Mouse (Mus musculus) midbrain, embryonic 16.5 days (tissue): ENCODE data around the gene Glis2. TPM values are rescaled to one million over a fixed set of nuclear protein-coding genes. Genes with fewer than 3 reads are reported as not detected.

Experiments
- ATAC-seq: fragments of 200-750 bp; cut with Nextera tagmentation; 2 replicates; pipeline ENCODE4 v1.8.0; 2017; ENCODE audit warnings: moderate TSS enrichment
- H3K27ac ChIP-seq: fragments of 300-500 bp; sonication (generic); 2 replicates; pipeline ENCODE4 v1.5.1; 2014; ENCODE audit warnings: mild to moderate bottlenecking, low read length, mixed read lengths
- H3K27me3 ChIP-seq: fragments of 300-500 bp; sonication (generic); 2 replicates; pipeline ENCODE4 v1.6.1; 2014; ENCODE audit warnings: low read depth, low read length, mixed read lengths; ENCODE audit not compliant: control insufficient read depth, insufficient read depth
- H3K36me3 ChIP-seq: fragments of 300-500 bp; sonication (generic); 2 replicates; pipeline ENCODE4 v1.6.1; 2014; ENCODE audit warnings: mild to moderate bottlenecking, low read length, moderate library complexity, mixed read lengths; ENCODE audit not compliant: control insufficient read depth, insufficient read depth
- H3K4me1 ChIP-seq: fragments of 300-500 bp; sonication (generic); 2 replicates; pipeline ENCODE4 v1.6.1; 2014; ENCODE audit warnings: mild to moderate bottlenecking, low read length, mixed read lengths; ENCODE audit not compliant: control insufficient read depth, insufficient read depth
- H3K4me2 ChIP-seq: fragments of 300-500 bp; sonication (generic); 2 replicates; pipeline ENCODE4 v1.6.1; 2014; ENCODE audit warnings: mild to moderate bottlenecking, low read length, mixed read lengths
- H3K4me3 ChIP-seq: fragments of 300-500 bp; sonication (generic); 2 replicates; pipeline ENCODE4 v1.5.1; 2014; ENCODE audit warnings: low read depth, mild to moderate bottlenecking, low read length, moderate library complexity, mixed read lengths
- H3K9ac ChIP-seq: fragments of 300-500 bp; sonication (generic); 2 replicates; pipeline ENCODE4 v1.6.1; 2014; ENCODE audit warnings: low read depth, low read length, mixed read lengths
- H3K9me3 ChIP-seq: fragments of 300-500 bp; sonication (generic); replicated peaks from 2 replicates; pipeline ENCODE4 v1.6.1; 2014; ENCODE audit warnings: mild to moderate bottlenecking, low read length, mixed read lengths; ENCODE audit not compliant: control insufficient read depth, poor library complexity, severe bottlenecking
- WGBS: fragments of 180-500 bp; shearing (Covaris S2); extraction: QIAGEN DNeasy Blood & Tissue Kit; methylation state at CpG from one replicate; pipeline ENCODE4 v1.1.7; 2014; 5-methylcytosine and 5-hydroxymethylcytosine counted together
- polyA plus RNA-seq: library from polyadenylated mRNA; unstranded; fragments of >200 nt; fragmentation: Nextera tagmentation; extraction: Ambion mirVana; gene quantifications from 2 replicates; pipeline ENCODE4 v1.2.1, GENCODE M21; 2015

Glis2 gene
- polyA plus RNA-seq, 1 experiment from 2014 or later, result 13.0 TPM

GRCm38 (mm10) chr16:4555555-4555954 lies 39.0 kb upstream of the Glis2 start:
- no peak for ATAC-seq
- no peaks in the 10 kb centered on the region for H3K36me3 ChIP-seq
- no peak overlapping the region for H3K9ac ChIP-seq
- H3K9me3 ChIP-seq, result no peaks in the 10 kb centered on the region
- no peak overlapping the region for H3K4me2 ChIP-seq
- peaks cover 17% of the 10 kb centered on the region for H3K4me1 ChIP-seq
- no peak overlapping the region for H3K4me3 ChIP-seq
- 100% methylated on average over 1 of the region's 1 CpGs for WGBS
- no peak overlapping the region for H3K27ac ChIP-seq
- no peaks in the 10 kb centered on the region for H3K27me3 ChIP-seq

- peak overlapping the region; percentile 86 for H3K27ac ChIP-seq
- peak overlapping the region; percentile 81 for H3K4me3 ChIP-seq
- H3K9ac ChIP-seq, result peak overlapping the region; percentile 82
Observed at GRCm38 (mm10) chr16:4557085-4557484, 37.4 kb upstream of the Glis2 start.

GRCm38 (mm10) chr16:4557949-4558348 lies 36.6 kb upstream of the Glis2 start:
- Histone ChIP-seq H3K4me2 (peak overlapping the region; percentile 89), H3K27ac (peak overlapping the region; percentile 86), H3K4me3 (peak overlapping the region; percentile 81), H3K9ac (peak overlapping the region; percentile 82), H3K36me3 (no peaks in the 10 kb centered on the region), H3K4me1 (peaks cover 17% of the 10 kb centered on the region), H3K27me3 (no peaks in the 10 kb centered on the region), H3K9me3 (no peaks in the 10 kb centered on the region)
- peak; percentile 65 for ATAC-seq
- 0% methylated on average over 19 of the region's 19 CpGs for WGBS

More at GRCm38 (mm10) chr16:4557085-4557484, 37.4 kb upstream of the Glis2 start:
- H3K9me3 ChIP-seq, result no peaks in the 10 kb centered on the region
- ATAC-seq, result no peak
- H3K36me3 ChIP-seq, result no peaks in the 10 kb centered on the region
- H3K4me2 ChIP-seq, result peak overlapping the region; percentile 89
- peaks cover 17% of the 10 kb centered on the region for H3K4me1 ChIP-seq
- 94% methylated on average over 1 of the region's 1 CpGs for WGBS
- no peaks in the 10 kb centered on the region for H3K27me3 ChIP-seq

GRCm38 (mm10) chr16:4558384-4558979 lies 36.0 kb upstream of the Glis2 start:
- Histone ChIP-seq H3K9me3 (no peaks in the 10 kb centered on the region), H3K27ac (peak overlapping the region; percentile 86), H3K4me3 (peak overlapping the region; percentile 81), H3K9ac (peak overlapping the region; percentile 82), H3K27me3 (no peaks in the 10 kb centered on the region), H3K36me3 (no peaks in the 10 kb centered on the region), H3K4me1 (peaks cover 17% of the 10 kb centered on the region), H3K4me2 (peak overlapping the region; percentile 89)
- peak; percentile 95 for ATAC-seq
- WGBS, result under 1% methylated on average over 38 of the region's 38 CpGs

DNA sequence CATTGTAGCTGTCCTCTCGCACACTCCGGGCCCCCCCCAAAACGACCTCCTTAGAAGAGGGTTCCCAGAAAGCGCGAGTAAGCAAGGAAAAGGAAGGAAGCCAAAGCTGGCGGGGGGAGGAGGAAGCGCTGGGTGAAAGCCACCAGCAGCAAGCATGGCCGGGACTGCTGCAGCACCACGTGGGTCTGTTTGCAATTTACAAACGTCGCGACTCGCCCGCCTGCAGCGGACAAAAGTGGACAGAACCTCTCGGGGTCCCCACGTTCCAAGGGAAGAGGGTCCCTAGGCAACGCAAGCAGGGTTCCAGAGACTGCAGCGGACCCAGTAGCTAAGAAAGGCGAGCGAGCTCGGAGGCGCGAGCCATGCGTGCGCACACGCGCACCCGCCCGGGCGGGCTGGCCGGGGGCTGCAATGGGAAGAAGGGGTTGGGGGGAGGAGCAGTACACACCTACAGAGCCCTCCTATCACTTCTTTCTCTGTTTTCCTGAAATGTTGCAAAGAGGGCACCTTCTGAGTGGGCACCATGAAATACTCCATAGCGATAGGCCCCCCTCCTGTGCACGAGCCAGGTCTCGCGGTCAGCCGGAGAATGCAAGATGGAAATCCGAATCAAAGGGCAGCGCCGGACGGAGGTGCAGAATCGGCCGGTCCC lies 35.4 kb upstream of the Glis2 start:
- H3K9ac ChIP-seq, result peak overlapping the region; percentile 82
- H3K4me1 ChIP-seq, result peaks cover 17% of the 10 kb centered on the region
- H3K27me3 ChIP-seq, result no peaks in the 10 kb centered on the region
- peak overlapping the region; percentile 81 for H3K4me3 ChIP-seq
- H3K9me3 ChIP-seq, result no peaks in the 10 kb centered on the region
- no peaks in the 10 kb centered on the region for H3K36me3 ChIP-seq
- peak; percentile 57 for ATAC-seq
- peak overlapping the region; percentile 89 for H3K4me2 ChIP-seq
- peak overlapping the region; percentile 86 for H3K27ac ChIP-seq
- WGBS, result under 1% methylated on average over 37 of the region's 43 CpGs

GRCm38 (mm10) chr16:4559715-4560144 lies 34.8 kb upstream of the Glis2 start, which contains the start of gene Tfap4:
Tfap4 (minus strand) TSS chr16:4559854.
- Histone ChIP-seq H3K4me2 (peak within 1 kb of the TSS; percentile 89), H3K4me1 (peaks cover 17% of the 10 kb centered on the region), H3K4me3 (peak within 1 kb of the TSS; percentile 81), H3K27me3 (no peaks in the 10 kb centered on the region), H3K27ac (peak within 1 kb of the TSS; percentile 86), H3K36me3 (no peaks in the 10 kb centered on the region), H3K9ac (peak within 1 kb of the TSS; percentile 82), H3K9me3 (no peaks in the 10 kb centered on the region)
- peak; percentile 16 for ATAC-seq
- WGBS, result 0% methylated on average over 17 of the region's 17 CpGs

GRCm38 (mm10) chr16:4560145-4560952 lies 34.2 kb upstream of the Glis2 start:
- H3K4me2 ChIP-seq, result peak overlapping the region; percentile 89
- peak overlapping the region; percentile 81 for H3K4me3 ChIP-seq
- no peaks in the 10 kb centered on the region for H3K9me3 ChIP-seq
- no peaks in the 10 kb centered on the region for H3K27me3 ChIP-seq
- peak; percentile 23 for ATAC-seq
- H3K27ac ChIP-seq, result peak overlapping the region; percentile 86
- peaks cover 17% of the 10 kb centered on the region for H3K4me1 ChIP-seq
- WGBS, result 2% methylated on average over 41 of the region's 43 CpGs
- H3K36me3 ChIP-seq, result no peaks in the 10 kb centered on the region
- peak overlapping the region; percentile 82 for H3K9ac ChIP-seq

- Histone ChIP-seq H3K4me3 (no peak overlapping the region), H3K27ac (no peak overlapping the region), H3K4me1 (no peaks in the 10 kb centered on the region), H3K9me3 (no peaks in the 10 kb centered on the region), H3K9ac (no peak overlapping the region), H3K36me3 (no peaks in the 10 kb centered on the region), H3K4me2 (no peak overlapping the region), H3K27me3 (no peaks in the 10 kb centered on the region)
- 16% methylated on average over 4 of the region's 4 CpGs for WGBS
- ATAC-seq, result peak; percentile 21; the same call in 1 of the 2 replicates
Observed at GRCm38 (mm10) chr16:4567912-4568311, 26.6 kb upstream of the Glis2 start.
